Mouse (Mus musculus): ENCODE measurements at regions not wholly inside any gene's neighbourhood (a gene's known extent, or its start where the extent isn't known, plus 50 kb on each side); places are given as distances from the start of the nearest gene placed in this dataset.
"Not testable (repeated sequence)": the region's sequence is repeated elsewhere in the genome, so short reads cannot be mapped to it uniquely, and the experiment has no call there.

DNA sequence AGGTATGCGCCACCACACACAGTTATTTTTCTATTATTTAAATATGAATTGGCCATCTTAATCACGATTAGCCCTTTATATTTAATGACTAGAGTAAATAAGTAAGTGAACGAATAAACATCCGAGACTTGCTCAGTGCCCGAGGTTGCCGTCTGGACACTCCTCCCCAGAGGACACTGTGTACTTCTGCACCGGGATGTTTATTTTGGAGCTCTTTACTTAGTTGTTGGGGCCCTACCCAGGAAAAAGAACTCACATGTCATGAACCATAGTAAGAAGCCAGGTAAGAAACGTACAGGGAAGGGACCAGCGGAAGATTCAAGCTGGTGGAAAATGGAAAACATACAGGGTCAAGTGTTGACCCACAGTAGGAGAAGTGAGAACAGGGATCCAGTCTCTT lies 89.0 kb downstream of the Akr1d1 start:
- WGBS = 89% methylated on average over 9 of the region's 9 CpGs
- no peak for ATAC-seq (ENCODE audit: low read depth)
- H3K4me1 ChIP-seq (replicated peaks) = no peaks in the 10 kb centered on the region
- no peaks in the 10 kb centered on the region for H3K36me3 ChIP-seq
- no peak overlapping the region for H3K4me3 ChIP-seq
- no peak overlapping the region for H3K9ac ChIP-seq
- no peaks in the 10 kb centered on the region for H3K9me3 ChIP-seq
- H3K4me2 ChIP-seq = no peak overlapping the region
- H3K27ac ChIP-seq (replicated peaks) = no peak overlapping the region
- no peaks in the 10 kb centered on the region for H3K27me3 ChIP-seq

DNA sequence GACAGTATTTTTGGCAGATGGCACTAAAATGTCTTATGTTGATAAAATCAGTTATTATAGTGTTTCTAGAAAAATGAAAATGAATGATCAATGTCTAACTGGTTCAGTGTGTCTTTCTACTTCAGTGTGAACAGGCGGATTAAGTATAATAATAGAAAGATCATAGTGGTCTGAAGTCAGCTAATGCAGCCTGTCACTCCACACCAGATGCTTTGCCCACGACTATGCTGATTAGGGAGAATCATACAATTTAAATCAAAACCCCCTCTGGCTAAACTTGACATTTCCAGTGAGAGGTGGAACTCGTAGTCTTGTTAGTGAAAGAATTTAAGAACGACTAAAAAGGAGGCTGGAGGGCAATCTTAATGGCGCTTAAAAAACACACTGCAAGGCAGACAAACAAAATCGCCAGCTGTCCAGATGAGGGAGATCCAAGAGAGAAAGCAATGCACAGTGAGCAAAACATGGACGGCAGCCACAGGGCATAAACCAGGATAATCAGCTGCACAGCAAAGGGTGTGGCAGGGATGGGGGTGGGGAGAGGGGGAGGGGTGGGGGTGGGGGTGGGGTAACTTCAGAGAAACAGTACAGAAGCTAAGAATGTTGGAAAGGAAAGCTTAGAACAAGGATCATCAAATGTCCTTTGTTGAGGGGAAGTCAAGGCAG lies 91.5 kb downstream of the Akr1d1 start:
- Histone ChIP-seq H3K27ac (replicated peaks) (no peak overlapping the region), H3K27me3 (no peaks in the 10 kb centered on the region), H3K9ac (no peak overlapping the region), H3K9me3 (no peaks in the 10 kb centered on the region), H3K4me3 (no peak overlapping the region), H3K36me3 (no peaks in the 10 kb centered on the region), H3K4me1 (replicated peaks) (no peaks in the 10 kb centered on the region), H3K4me2 (no peak overlapping the region)
- 50% methylated on average over 7 of the region's 7 CpGs for WGBS
- no peak for ATAC-seq (ENCODE audit: low read depth)

DNA sequence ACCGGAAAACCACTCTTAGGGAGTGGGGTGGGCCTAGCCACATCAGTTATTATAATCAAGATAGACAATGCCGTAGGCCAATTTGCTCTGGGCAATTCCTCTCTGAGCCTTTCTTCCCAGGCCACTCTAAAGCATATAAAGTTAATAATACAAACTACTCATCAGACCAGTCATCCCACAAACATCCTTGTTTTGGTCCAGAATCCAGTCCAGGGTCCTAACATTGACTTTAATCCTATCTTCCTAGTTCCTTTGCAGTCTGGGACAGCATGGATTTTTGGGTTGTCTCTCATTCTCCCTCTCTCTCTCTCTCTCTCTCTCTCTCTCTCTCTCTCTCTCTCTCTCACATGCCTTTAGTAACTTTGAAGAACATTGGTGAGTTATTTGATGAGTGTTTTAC lies 92.3 kb downstream of the Akr1d1 start:
- no peak for ATAC-seq (ENCODE audit: low read depth)
- H3K9ac ChIP-seq = no peak overlapping the region
- no peak overlapping the region for H3K27ac ChIP-seq (replicated peaks)
- WGBS = 84% methylated on average over 2 of the region's 2 CpGs
- H3K4me3 ChIP-seq = no peak overlapping the region
- H3K36me3 ChIP-seq = no peaks in the 10 kb centered on the region
- H3K4me2 ChIP-seq = no peak overlapping the region
- no peaks in the 10 kb centered on the region for H3K4me1 ChIP-seq (replicated peaks)
- H3K27me3 ChIP-seq = no peaks in the 10 kb centered on the region
- H3K9me3 ChIP-seq = no peaks in the 10 kb centered on the region

DNA sequence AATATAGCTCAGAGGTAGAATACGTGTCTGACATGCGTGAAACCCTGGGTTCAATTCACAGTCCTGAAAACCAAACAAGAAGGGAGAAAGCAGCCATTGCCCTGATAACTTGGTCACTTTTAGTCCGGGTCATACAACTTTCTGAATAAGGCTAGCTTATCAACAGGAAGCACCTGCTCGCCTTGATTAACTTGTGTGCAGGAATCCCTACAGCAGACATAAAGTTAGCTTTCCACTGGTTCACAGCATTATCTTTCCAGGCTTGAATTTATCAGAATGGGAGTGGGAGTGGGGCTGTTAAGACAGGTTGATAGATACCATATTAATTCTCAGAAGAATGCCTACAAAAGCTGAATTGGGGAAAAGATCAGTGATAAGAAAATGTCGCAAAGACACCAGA lies 97.2 kb downstream of the Akr1d1 start:
- Histone ChIP-seq H3K27me3 (no peaks in the 10 kb centered on the region), H3K4me1 (replicated peaks) (no peaks in the 10 kb centered on the region), H3K4me3 (no peak overlapping the region), H3K9ac (no peak overlapping the region), H3K27ac (replicated peaks) (no peak overlapping the region), H3K36me3 (no peaks in the 10 kb centered on the region), H3K9me3 (no peaks in the 10 kb centered on the region), H3K4me2 (no peak overlapping the region)
- no peak for ATAC-seq (ENCODE audit: low read depth)
- WGBS = 86% methylated on average over 5 of the region's 5 CpGs

DNA sequence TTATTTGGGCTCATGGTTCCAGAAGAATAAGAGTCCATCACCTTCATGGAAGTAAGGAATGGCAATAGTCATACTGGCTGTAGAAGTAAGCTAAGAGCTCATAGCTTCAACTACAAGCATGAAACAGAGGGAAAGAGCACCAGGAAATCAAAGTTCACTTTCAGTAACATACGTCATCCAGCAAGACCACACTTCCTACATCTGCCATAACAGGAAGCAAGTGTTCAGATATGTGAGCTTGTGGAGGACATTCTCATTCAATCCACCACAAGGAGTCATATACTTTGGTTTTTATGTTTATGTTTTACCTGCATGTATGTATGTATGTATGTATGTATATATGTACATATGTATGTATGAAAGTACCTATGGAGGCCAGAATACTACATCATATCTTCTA lies 104.0 kb downstream of the Akr1d1 start:
- H3K36me3 ChIP-seq = no peaks in the 10 kb centered on the region
- H3K27ac ChIP-seq (replicated peaks) = no peak overlapping the region
- H3K4me1 ChIP-seq (replicated peaks) = no peaks in the 10 kb centered on the region
- H3K9ac ChIP-seq = no peak overlapping the region
- 89% methylated on average over 1 of the region's 1 CpGs for WGBS
- H3K27me3 ChIP-seq = no peaks in the 10 kb centered on the region
- ATAC-seq (ENCODE audit: low read depth) = no peak
- H3K9me3 ChIP-seq = no peaks in the 10 kb centered on the region
- H3K4me2 ChIP-seq = no peak overlapping the region
- H3K4me3 ChIP-seq = no peak overlapping the region

DNA sequence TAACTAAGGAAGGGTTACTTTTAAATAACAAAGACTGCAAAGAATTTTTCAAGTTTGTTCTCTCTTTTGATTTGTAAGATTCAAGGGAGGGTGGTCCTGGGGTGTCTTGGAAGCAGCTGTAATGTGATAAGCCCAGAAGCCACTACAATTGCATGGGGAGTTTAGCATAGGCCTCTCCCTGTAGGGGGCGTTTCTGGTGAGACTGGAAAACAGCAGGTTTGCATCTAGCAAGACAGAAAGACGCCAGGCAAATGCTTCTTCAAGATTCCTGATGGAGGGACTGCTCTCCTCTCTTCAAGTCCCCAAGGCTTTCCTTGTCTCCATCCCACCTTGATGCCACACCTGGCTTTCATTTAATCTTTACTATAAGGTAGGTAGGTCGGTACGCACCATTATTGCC lies 112.1 kb downstream of the Akr1d1 start:
- Histone ChIP-seq H3K9me3 (no peaks in the 10 kb centered on the region), H3K4me3 (peak overlapping the region; percentile 5; the same call in 1 of the 2 replicates), H3K4me1 (replicated peaks) (peaks cover 28% of the 10 kb centered on the region), H3K27ac (replicated peaks) (peak overlapping the region; percentile 93), H3K9ac (0 out of 2 replicates have a peak overlapping the region, but pooled peaks have one; percentile 2), H3K36me3 (no peaks in the 10 kb centered on the region), H3K4me2 (peak overlapping the region; percentile 42), H3K27me3 (no peaks in the 10 kb centered on the region)
- no peak for ATAC-seq (ENCODE audit: low read depth)
- 33% methylated on average over 4 of the region's 4 CpGs for WGBS

DNA sequence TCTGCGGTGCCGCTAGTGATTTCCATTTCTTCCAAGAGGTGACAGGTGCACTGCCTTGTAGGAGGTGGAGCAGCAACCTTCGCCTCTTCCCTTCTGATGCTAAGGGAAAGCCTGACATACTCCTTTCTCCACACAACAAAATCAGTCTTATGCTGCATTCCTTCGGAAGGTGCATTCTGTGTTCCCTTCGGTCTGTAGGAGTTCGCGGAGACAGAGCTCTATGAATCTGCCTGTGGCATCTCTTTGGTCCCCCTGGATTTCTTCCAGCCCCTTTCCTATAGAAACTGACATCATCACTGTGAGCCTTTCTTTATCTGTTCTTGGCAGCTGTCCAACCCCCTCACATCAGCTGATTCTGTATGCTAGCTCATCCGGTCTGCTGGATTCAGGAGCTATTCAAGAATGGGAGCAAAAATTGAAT lies 112.7 kb downstream of the Akr1d1 start:
- peak overlapping the region; percentile 42 for H3K4me2 ChIP-seq
- H3K27me3 ChIP-seq = no peaks in the 10 kb centered on the region
- ATAC-seq (ENCODE audit: low read depth) = peak; percentile 82
- H3K36me3 ChIP-seq = no peaks in the 10 kb centered on the region
- peak overlapping the region; percentile 93 for H3K27ac ChIP-seq (replicated peaks)
- peaks cover 28% of the 10 kb centered on the region for H3K4me1 ChIP-seq (replicated peaks)
- H3K9ac ChIP-seq = peak overlapping the region; percentile 2; the same call in 1 of the 2 replicates
- 12% methylated on average over 8 of the region's 8 CpGs for WGBS
- H3K9me3 ChIP-seq = no peaks in the 10 kb centered on the region
- H3K4me3 ChIP-seq = peak overlapping the region; percentile 5

DNA sequence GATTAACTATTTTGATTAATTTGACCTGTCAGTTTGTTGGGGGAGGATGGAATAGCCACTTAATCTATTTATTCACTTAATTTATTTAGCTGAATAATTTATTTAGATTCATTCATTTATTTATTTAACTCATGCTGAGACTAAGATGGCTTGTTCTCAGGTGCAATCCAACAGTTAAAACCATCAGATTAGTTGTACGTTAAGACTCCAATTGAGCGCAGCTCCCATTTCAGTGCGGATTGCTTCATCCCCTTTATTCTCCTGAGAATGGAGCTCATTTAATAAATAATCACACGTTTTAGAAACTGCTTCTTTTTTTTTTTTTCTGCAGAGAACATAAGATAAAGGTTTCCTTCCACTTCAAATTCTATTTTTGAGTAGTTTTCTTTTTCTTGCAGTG lies 113.2 kb downstream of the Akr1d1 start:
- ATAC-seq (ENCODE audit: low read depth) = peak; percentile 67
- Histone ChIP-seq H3K27ac (replicated peaks) (peak overlapping the region; percentile 93), H3K9me3 (no peaks in the 10 kb centered on the region), H3K4me1 (replicated peaks) (peaks cover 28% of the 10 kb centered on the region), H3K9ac (no peak overlapping the region), H3K36me3 (no peaks in the 10 kb centered on the region), H3K4me3 (no peak overlapping the region), H3K4me2 (peak overlapping the region; percentile 42), H3K27me3 (no peaks in the 10 kb centered on the region)
- WGBS = 16% methylated on average over 4 of the region's 4 CpGs

DNA sequence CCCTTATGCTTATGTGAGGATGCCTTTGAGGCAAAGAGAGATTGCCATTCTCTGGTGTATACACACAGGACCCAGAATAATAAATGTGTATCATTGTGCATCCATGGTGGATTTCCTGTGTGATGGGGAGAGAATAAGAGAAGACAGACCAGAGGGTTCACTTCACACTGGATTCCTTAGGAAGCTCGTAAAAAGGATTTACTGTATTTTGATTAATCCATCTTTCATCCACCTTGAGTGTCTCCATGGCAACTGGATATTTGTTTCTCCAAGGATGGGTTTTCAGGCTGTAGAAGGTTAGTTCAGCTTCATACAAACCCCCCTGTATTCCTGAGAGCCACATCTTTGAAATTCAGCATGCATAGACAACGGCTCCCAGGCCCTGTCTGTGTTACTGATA lies 113.7 kb downstream of the Akr1d1 start:
- WGBS = 17% methylated on average over 2 of the region's 2 CpGs
- Histone ChIP-seq H3K4me3 (no peak overlapping the region), H3K27me3 (no peaks in the 10 kb centered on the region), H3K4me1 (replicated peaks) (peaks cover 28% of the 10 kb centered on the region), H3K27ac (replicated peaks) (peak overlapping the region; percentile 93), H3K9me3 (no peaks in the 10 kb centered on the region), H3K4me2 (no peak overlapping the region), H3K36me3 (no peaks in the 10 kb centered on the region), H3K9ac (no peak overlapping the region)
- ATAC-seq (ENCODE audit: low read depth) = peak; percentile 75

DNA sequence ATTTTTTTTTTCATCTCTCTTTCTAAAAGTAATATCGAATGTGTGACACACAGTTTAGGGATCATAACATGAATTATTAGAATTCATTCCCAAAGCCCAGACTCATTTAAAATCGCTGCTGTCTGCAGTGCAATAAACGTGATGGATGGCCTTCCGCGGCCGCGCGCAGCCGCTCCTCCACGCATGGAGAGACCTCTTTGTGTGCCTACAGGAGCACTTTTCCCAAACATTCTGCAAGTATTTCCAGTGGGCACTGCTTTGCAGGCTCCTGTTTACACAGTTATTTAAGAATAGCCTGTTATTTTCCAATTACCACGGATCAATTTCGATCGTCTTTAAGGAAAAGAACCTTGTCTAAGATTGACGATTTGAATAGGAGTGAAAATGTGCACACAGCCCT lies 115.6 kb downstream of the Akr1d1 start:
- Histone ChIP-seq H3K4me3 (no peak overlapping the region), H3K4me2 (peak overlapping the region; percentile 42), H3K9ac (peak overlapping the region; percentile 57), H3K4me1 (replicated peaks) (peaks cover 28% of the 10 kb centered on the region), H3K9me3 (no peaks in the 10 kb centered on the region), H3K27me3 (no peaks in the 10 kb centered on the region), H3K36me3 (no peaks in the 10 kb centered on the region), H3K27ac (replicated peaks) (peak overlapping the region; percentile 91)
- peak; percentile 58 for ATAC-seq (ENCODE audit: low read depth)
- WGBS = 8% methylated on average over 14 of the region's 14 CpGs

DNA sequence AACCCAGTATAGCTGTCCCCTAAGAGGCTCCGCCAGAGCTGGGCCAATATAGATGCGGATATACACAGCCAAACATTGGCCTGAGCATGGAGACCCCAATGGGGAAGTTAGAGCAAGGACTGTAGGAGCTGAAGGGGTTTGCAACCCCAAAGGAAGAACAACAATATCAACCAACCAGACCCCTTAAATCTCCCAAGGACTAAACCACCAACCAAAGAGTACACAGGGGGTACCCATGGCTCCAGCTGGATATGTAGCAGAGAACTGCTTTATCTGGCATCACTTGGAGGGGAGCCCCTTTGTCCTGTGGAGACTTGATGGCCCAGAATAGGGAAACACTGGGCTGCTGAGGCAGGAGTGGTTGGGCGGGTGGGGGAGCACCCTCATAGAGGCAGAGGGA lies 127.3 kb downstream of the Akr1d1 start:
- H3K9me3 ChIP-seq; H3K4me1 ChIP-seq (replicated peaks); H3K4me2 ChIP-seq; H3K9ac ChIP-seq; ATAC-seq (ENCODE audit: low read depth); H3K36me3 ChIP-seq; H3K4me3 ChIP-seq; H3K27ac ChIP-seq (replicated peaks); H3K27me3 ChIP-seq: not testable (repeated sequence)
- WGBS = 90% methylated on average over 3 of the region's 3 CpGs

DNA sequence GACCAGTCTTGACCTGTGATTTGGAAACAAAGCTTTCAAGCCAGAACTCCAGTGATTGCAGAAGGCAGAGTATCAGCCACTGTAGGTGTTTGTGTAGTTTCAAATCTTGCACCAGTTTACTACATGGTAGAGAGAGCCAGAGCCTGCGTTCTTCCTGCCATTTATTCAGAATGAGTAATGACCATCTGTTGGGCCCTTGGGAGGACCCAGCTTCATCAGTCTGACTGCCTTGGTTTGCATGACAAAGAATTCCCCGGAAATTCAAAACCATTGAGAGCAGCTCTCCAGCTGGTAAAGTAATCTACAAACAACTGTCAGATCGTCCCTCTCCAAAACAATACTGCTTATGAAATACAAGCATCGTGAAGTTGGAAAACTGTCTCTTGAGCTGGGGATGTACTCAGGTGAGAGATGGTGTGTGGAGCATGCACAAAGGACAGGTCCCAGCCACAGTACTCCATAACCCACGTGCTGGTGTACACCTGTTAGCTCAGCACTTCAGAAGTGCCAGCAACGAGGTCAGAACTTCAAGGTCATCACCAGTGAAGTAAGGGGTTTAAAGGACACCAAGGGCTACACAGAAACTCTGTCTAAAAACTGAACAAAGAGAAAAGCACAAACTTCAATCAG lies 128.2 kb downstream of the Akr1d1 start:
- Histone ChIP-seq H3K36me3 (no peaks in the 10 kb centered on the region), H3K27me3 (no peaks in the 10 kb centered on the region), H3K9me3 (no peaks in the 10 kb centered on the region), H3K4me2 (no peak overlapping the region), H3K4me1 (replicated peaks) (peaks cover 11% of the 10 kb centered on the region), H3K27ac (replicated peaks) (no peak overlapping the region), H3K4me3 (no peak overlapping the region), H3K9ac (no peak overlapping the region)
- WGBS = 21% methylated on average over 6 of the region's 6 CpGs
- ATAC-seq (ENCODE audit: low read depth) = no peak

DNA sequence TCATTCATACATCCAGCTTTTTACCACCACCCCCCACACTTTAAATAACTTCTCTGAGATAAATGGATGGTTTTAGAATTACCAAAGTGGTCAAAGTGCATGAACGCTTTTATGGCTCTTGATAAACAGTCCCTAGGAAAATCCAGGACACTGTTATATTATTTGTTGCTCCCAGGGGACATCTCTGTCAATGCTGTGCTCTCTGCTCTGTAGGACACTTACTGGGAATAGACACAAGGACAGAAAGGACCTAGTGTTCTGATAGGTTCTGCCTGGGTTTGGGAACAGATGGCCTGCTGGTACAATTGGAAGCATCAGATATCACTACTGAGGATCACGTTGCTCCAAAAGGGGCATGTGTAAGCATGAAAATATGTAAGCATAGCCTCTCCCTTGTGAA lies 132.8 kb downstream of the Akr1d1 start:
- Histone ChIP-seq H3K9me3 (no peaks in the 10 kb centered on the region), H3K4me1 (replicated peaks) (peaks cover 11% of the 10 kb centered on the region), H3K9ac (no peak overlapping the region), H3K4me2 (no peak overlapping the region), H3K36me3 (no peaks in the 10 kb centered on the region), H3K27ac (replicated peaks) (no peak overlapping the region), H3K4me3 (no peak overlapping the region), H3K27me3 (no peaks in the 10 kb centered on the region)
- ATAC-seq (ENCODE audit: low read depth) = no peak
- 44% methylated on average over 2 of the region's 2 CpGs for WGBS
